Mouse (Mus musculus) midbrain, embryonic 13.5 days (tissue): Measurements from ENCODE around the gene A930004D18Rik. TPM values are rescaled to one million over a fixed set of nuclear protein-coding genes. Genes with fewer than 3 reads are reported as not detected.

ENCODE experiments used
- ATAC-seq: fragments of 200-750 bp; cut with Nextera tagmentation; 2 replicates; pipeline ENCODE4 v1.8.0; 2017; ENCODE audit warnings: mild to moderate bottlenecking, moderate TSS enrichment, moderate library complexity
- H3K27ac ChIP-seq: fragments of 300-500 bp; sonication (generic); 2 replicates; pipeline ENCODE4 v1.5.1; 2015; ENCODE audit warnings: inconsistent platforms, mild to moderate bottlenecking, moderate library complexity
- H3K27me3 ChIP-seq: fragments of 300-500 bp; sonication (generic); 2 replicates; pipeline ENCODE4 v1.6.1; 2015; ENCODE audit warnings: mild to moderate bottlenecking, inconsistent platforms
- H3K36me3 ChIP-seq: fragments of 300-500 bp; sonication (generic); 2 replicates; pipeline ENCODE4 v1.6.1; 2015; ENCODE audit warnings: mild to moderate bottlenecking, inconsistent platforms
- H3K4me1 ChIP-seq: fragments of 300-500 bp; sonication (generic); replicated peaks from 2 replicates; pipeline ENCODE4 v1.6.1; 2015; ENCODE audit warnings: inconsistent platforms
- H3K4me2 ChIP-seq: fragments of 300-500 bp; sonication (generic); replicated peaks from 2 replicates; pipeline ENCODE4 v1.6.1; 2015; ENCODE audit warnings: moderate library complexity, mild to moderate bottlenecking, inconsistent platforms
- H3K4me3 ChIP-seq: fragments of 300-500 bp; sonication (generic); replicated peaks from 2 replicates; pipeline ENCODE4 v1.5.1; 2015; ENCODE audit warnings: mild to moderate bottlenecking, inconsistent platforms
- H3K9ac ChIP-seq: fragments of 300-500 bp; sonication (generic); replicated peaks from 2 replicates; pipeline ENCODE4 v1.6.1; 2015; ENCODE audit warnings: mild to moderate bottlenecking, inconsistent platforms
- H3K9me3 ChIP-seq: fragments of 300-500 bp; sonication (generic); 2 replicates; pipeline ENCODE4 v1.6.1; 2016; ENCODE audit warnings: mild to moderate bottlenecking, inconsistent platforms
- WGBS: fragments of 180-500 bp; shearing (Covaris S2); methylation state at CpG from one replicate; pipeline ENCODE4 v1.1.7; 2015; 5-methylcytosine and 5-hydroxymethylcytosine counted together
- polyA plus RNA-seq: library from polyadenylated mRNA; unstranded; fragments of >200 nt; fragmentation: Nextera tagmentation; extraction: Ambion mirVana; gene quantifications from 2 replicates; pipeline ENCODE4 v1.2.1, GENCODE M21; 2015

The A930004D18Rik gene
- polyA plus RNA-seq, result 14.7 and 17.1 TPM in 2 replicates

- Histone ChIP-seq H3K27ac (no peak within 1 kb of the TSS; the same call in 1 of the 2 replicates), H3K27me3 (no peaks in the 10 kb centered on the region), H3K4me3 (peak within 1 kb of the TSS; percentile 91; the same call in 1 of the 2 replicates), H3K9ac (0 out of 2 replicates have a peak within 1 kb of the TSS, but pooled peaks have one; percentile 92), H3K4me1 (peaks cover 82% of the 10 kb centered on the region), H3K9me3 (no peaks in the 10 kb centered on the region), H3K4me2 (peak within 1 kb of the TSS; percentile 83), H3K36me3 (no peaks in the 10 kb centered on the region)
- ATAC-seq, result no peak
- WGBS, result 68% methylated on average over 2 of the region's 2 CpGs
These were observed at the start of gene A930004D18Rik for GRCm38 (mm10) chr2:18037491-18037890. A930004D18Rik (minus strand) TSS chr2:18037737.

DNA sequence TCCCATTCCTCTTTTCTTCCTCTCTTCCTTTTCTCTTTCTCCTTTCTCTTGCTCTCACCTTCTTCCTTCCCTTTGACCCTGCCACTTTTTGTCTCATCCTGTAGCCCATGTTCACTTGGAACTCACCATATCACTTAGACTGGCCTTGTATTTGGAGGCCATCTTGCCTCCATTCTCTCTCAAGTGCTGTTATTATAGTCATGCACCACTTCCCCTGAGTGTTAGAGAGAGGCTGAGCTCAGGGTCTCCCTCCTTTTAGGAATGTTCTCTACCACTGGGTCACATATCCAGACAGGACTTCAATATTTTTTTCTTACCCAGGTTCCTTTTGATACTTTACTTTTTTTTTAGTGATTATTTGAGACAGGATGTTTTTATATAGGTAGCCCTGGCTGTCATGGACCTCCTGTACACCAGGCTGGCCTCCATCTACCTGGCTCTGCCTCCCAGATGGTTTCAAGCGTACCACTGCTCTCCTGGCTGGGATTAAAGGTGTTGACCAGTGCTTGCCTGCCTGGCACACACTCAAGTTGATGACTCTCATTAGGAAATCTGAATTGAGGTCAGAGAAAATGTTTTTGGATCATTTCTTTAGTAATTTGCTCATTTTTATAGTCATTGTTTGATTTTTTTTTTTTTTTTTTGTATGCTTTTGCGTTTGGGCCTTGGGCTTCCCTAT, 42.8 kb upstream of the A930004D18Rik start:
- H3K4me2 ChIP-seq, result no peak overlapping the region
- H3K9ac ChIP-seq, result no peak overlapping the region
- H3K4me1 ChIP-seq, result no peaks in the 10 kb centered on the region
- no peak overlapping the region for H3K27ac ChIP-seq
- 79% methylated on average over 2 of the region's 2 CpGs for WGBS
- no peaks in the 10 kb centered on the region for H3K9me3 ChIP-seq
- ATAC-seq, result no peak
- no peak overlapping the region for H3K4me3 ChIP-seq
- H3K36me3 ChIP-seq, result peaks cover 55% of the 10 kb centered on the region
- no peaks in the 10 kb centered on the region for H3K27me3 ChIP-seq

DNA sequence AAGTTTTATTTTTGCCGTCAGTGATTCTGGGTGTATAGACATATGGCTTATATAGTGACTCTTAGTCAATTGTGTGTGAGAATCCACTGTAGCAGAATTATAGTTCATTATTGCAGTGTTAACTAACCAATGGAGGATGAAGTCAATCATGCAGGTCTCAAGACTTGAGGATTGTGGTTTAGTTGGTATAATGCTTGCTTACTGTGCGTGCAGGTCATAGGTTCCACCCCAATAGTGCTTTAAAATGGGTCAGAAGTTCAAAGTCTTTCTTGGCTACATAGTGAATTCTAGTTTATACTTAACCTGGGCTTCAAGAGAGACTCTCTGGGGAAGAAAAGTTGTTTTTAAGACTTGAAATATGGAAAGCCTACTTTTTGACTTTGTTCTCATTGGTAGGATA, 34.4 kb upstream of the A930004D18Rik start:
- Histone ChIP-seq H3K4me2 (no peak overlapping the region), H3K4me1 (no peaks in the 10 kb centered on the region), H3K36me3 (peaks cover 32% of the 10 kb centered on the region), H3K27me3 (no peaks in the 10 kb centered on the region), H3K27ac (no peak overlapping the region), H3K9ac (no peak overlapping the region), H3K9me3 (no peaks in the 10 kb centered on the region), H3K4me3 (no peak overlapping the region)
- 92% methylated on average over 2 of the region's 2 CpGs for WGBS
- ATAC-seq, result no peak

GRCm38 (mm10) chr2:18068071-18068796, 30.7 kb upstream of the A930004D18Rik start:
- Histone ChIP-seq H3K27ac (no peak overlapping the region), H3K9ac (no peak overlapping the region), H3K27me3 (no peaks in the 10 kb centered on the region), H3K4me3 (no peak overlapping the region), H3K9me3 (no peaks in the 10 kb centered on the region), H3K4me2 (no peak overlapping the region), H3K36me3 (peaks cover 12% of the 10 kb centered on the region), H3K4me1 (peaks cover 15% of the 10 kb centered on the region)
- no peak for ATAC-seq
- 83% methylated on average over 4 of the region's 4 CpGs for WGBS

GRCm38 (mm10) chr2:18066436-18066835, 28.9 kb upstream of the A930004D18Rik start:
- Histone ChIP-seq H3K4me1 (peaks cover 15% of the 10 kb centered on the region), H3K27ac (no peak overlapping the region), H3K9me3 (no peaks in the 10 kb centered on the region), H3K27me3 (no peaks in the 10 kb centered on the region), H3K9ac (no peak overlapping the region), H3K36me3 (peaks cover 8% of the 10 kb centered on the region), H3K4me2 (peak overlapping the region; percentile 91), H3K4me3 (peak overlapping the region; percentile 83)
- no peak for ATAC-seq

GRCm38 (mm10) chr2:18065708-18066030, 28.1 kb upstream of the A930004D18Rik start:
- Histone ChIP-seq H3K4me1 (peaks cover 15% of the 10 kb centered on the region), H3K27me3 (no peaks in the 10 kb centered on the region), H3K9ac (peak overlapping the region; percentile 96), H3K4me2 (peak overlapping the region; percentile 91), H3K36me3 (peaks cover 8% of the 10 kb centered on the region), H3K27ac (peak overlapping the region; percentile 84), H3K9me3 (no peaks in the 10 kb centered on the region), H3K4me3 (peak overlapping the region; percentile 83)
- WGBS, result 4% methylated on average over 6 of the region's 6 CpGs
- no peak for ATAC-seq

DNA sequence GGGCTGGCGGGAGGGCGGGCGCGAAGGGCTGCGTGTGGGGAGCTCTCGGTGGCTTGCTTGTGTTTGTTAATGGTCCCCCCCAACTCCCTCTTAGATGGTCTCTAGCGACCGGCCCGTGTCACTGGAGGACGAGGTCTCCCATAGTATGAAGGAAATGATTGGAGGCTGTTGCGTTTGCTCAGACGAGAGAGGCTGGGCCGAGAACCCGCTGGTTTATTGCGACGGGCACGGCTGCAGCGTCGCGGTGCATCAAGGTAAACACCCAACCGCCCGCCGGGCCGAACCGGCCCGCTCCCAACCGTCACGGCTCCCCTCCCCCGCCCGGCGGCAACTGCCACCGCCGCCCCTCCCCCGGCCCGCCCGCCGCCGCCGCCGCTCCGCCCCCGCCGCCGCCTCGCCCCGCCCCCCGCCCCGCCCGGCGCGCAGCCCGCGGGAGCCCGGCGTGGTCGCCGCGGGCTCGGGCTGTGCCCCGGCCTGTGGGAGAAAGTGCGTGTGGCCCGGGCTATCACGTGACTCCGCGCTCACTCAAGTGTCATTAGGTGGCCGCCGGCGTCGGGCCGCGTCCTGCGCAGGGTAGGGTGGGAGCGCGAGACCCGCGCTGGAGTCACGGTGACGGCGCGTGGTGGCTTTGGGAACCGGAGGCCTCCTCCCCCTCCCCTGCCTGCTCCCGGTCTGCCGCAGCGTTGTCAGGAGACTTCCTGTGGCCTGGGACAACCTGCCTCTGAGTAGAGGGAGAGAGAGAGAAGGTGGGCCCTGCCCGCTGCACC, 27.6 kb upstream of the A930004D18Rik start:
- Histone ChIP-seq H3K9ac (peak overlapping the region; percentile 96), H3K27ac (peak overlapping the region; percentile 100), H3K4me3 (peak overlapping the region; percentile 83), H3K4me1 (peaks cover 15% of the 10 kb centered on the region), H3K36me3 (peaks cover 8% of the 10 kb centered on the region), H3K4me2 (peak overlapping the region; percentile 91), H3K9me3 (no peaks in the 10 kb centered on the region), H3K27me3 (no peaks in the 10 kb centered on the region)
- under 1% methylated on average over 66 of the region's 85 CpGs for WGBS
- ATAC-seq, result peak; percentile 62

DNA sequence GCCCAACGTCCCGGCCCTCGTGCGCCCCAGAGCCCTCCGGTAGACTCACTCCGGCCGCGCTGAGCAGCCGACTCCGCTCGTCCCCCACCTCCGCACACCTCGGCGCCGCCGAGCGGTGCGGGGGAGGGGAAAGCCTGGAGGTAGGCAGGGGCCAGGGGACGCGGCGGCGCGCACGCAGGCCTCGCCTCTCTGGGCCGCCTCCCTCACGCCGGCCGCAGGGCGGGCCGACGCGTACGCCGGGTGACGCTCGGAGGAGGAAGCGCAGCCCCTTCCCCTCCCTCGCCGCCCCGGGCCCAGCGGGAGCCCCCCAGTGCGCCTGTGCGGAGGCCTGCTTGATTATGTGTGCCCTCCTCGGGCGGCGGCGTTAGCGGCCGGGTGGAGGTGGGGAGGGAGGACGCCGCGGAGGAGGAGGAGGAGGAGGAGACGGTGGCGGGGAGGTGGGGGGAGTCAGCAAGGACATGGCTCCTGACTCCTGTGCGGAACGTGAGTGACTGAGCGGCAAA, 26.9 kb upstream of the A930004D18Rik start:
- ATAC-seq, result peak; percentile 97
- H3K4me1 ChIP-seq, result peaks cover 15% of the 10 kb centered on the region
- peak overlapping the region; percentile 100 for H3K27ac ChIP-seq

GRCm38 (mm10) chr2:18063763-18064251, 26.3 kb upstream of the A930004D18Rik start:
- H3K4me3 ChIP-seq, result peak overlapping the region; percentile 83
- H3K36me3 ChIP-seq, result peaks cover 8% of the 10 kb centered on the region
- peak overlapping the region; percentile 91 for H3K4me2 ChIP-seq
- H3K27me3 ChIP-seq, result no peaks in the 10 kb centered on the region
- H3K27ac ChIP-seq, result peak overlapping the region; percentile 100
- H3K9me3 ChIP-seq, result no peaks in the 10 kb centered on the region
- ATAC-seq, result peak; percentile 66
- WGBS, result under 1% methylated on average over 18 of the region's 18 CpGs
- peaks cover 20% of the 10 kb centered on the region for H3K4me1 ChIP-seq
- H3K9ac ChIP-seq, result peak overlapping the region; percentile 96

More for the DNA sequence above, 26.9 kb upstream of the A930004D18Rik start:
- Histone ChIP-seq H3K27me3 (no peaks in the 10 kb centered on the region), H3K36me3 (peaks cover 8% of the 10 kb centered on the region), H3K9ac (peak overlapping the region; percentile 96), H3K4me3 (peak overlapping the region; percentile 83), H3K4me2 (peak overlapping the region; percentile 91), H3K9me3 (no peaks in the 10 kb centered on the region)
- under 1% methylated on average over 50 of the region's 58 CpGs for WGBS

- Histone ChIP-seq H3K27me3 (no peaks in the 10 kb centered on the region), H3K27ac (no peak overlapping the region), H3K9ac (no peak overlapping the region), H3K9me3 (no peaks in the 10 kb centered on the region), H3K4me2 (no peak overlapping the region), H3K36me3 (no peaks in the 10 kb centered on the region), H3K4me3 (no peak overlapping the region), H3K4me1 (peaks cover 18% of the 10 kb centered on the region)
- WGBS, result 50% methylated on average over 1 of the region's 1 CpGs
- no peak for ATAC-seq
These were observed 22.9 kb upstream of the A930004D18Rik start for GRCm38 (mm10) chr2:18060396-18060795.

DNA sequence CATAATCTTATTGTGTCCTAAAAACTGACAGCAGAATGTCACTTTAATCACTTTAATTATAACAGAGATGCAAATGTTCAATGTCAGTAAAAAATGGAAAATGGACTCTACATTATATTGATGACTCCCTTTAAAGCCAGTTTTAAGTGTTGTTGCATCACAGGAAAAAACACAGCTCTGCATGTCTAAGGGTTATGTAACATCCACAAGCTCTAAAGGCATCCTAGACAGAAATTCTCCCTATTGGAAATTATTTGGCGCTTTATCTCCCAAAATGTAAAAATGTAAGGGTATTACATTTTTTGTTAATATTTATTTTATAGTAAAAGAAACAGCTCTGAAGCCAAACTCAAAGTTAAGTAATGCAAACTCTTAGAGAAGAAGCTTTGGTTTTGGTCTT, 22.4 kb upstream of the A930004D18Rik start:
- peaks cover 23% of the 10 kb centered on the region for H3K4me1 ChIP-seq
- H3K4me3 ChIP-seq, result no peak overlapping the region
- WGBS, result 57% methylated on average over 1 of the region's 1 CpGs
- no peak overlapping the region for H3K4me2 ChIP-seq
- H3K36me3 ChIP-seq, result no peaks in the 10 kb centered on the region
- ATAC-seq, result no peak
- no peaks in the 10 kb centered on the region for H3K27me3 ChIP-seq
- no peaks in the 10 kb centered on the region for H3K9me3 ChIP-seq
- H3K27ac ChIP-seq, result no peak overlapping the region
- no peak overlapping the region for H3K9ac ChIP-seq
